Mouse (Mus musculus): ENCODE data around the gene Megf6.

Gene Megf6

GRCm38 (mm10) chr4:154262071-154262470 lies 91.5 kb downstream of the Megf6 start:
- DNase-seq = no peak

- peak; percentile 26 to 28 for DNase-seq
Observed at GRCm38 (mm10) chr4:154267511-154267910, 97.0 kb downstream of the Megf6 start.

- no peak for DNase-seq
Observed at GRCm38 (mm10) chr4:154269520-154269919, 99.0 kb downstream of the Megf6 start.

DNA sequence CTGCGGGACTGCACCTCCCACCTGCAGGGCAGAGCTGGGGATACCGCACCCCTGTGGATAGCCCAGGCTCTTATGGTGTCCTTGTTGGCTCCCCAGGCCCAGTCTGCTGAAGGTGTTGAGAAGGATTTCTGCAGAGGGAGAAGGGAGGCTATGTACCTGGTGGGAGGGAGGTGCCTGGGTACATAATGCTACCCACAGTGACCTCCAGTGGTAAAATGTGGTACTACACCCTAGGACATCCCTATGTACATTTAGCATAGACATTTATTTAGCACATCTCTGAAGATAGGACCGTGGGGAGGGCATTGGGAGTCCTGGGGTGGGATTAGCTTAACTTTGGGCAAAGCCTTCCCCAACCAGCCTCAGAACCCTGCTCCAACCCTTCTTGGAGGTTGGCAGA lies 102.5 kb downstream of the Megf6 start:
- peak; percentile 19 to 45 for DNase-seq

DNA sequence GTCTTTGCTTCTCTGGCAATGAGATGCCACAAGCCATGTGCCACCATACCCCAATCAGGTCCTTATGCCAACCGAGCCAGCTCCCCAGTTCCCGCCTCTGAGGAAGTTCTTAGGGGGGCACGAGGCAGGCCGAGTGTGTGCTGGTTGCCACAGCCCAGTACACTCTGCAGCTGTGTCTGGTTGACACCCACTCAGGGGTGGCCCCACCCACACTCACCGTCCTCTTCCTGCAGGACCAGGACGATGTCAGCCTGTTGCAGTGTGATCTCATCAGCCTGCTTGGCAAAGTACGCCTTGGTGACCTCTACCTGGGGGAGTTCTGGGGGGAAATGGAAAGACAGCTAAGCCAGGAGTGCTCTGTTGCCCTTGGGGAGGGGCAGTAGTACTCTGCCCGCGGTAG lies 109.0 kb downstream of the Megf6 start:
- DNase-seq = no peak

- DNase-seq = no peak
Observed at GRCm38 (mm10) chr4:154283671-154284070, 113.1 kb downstream of the Megf6 start.

DNA sequence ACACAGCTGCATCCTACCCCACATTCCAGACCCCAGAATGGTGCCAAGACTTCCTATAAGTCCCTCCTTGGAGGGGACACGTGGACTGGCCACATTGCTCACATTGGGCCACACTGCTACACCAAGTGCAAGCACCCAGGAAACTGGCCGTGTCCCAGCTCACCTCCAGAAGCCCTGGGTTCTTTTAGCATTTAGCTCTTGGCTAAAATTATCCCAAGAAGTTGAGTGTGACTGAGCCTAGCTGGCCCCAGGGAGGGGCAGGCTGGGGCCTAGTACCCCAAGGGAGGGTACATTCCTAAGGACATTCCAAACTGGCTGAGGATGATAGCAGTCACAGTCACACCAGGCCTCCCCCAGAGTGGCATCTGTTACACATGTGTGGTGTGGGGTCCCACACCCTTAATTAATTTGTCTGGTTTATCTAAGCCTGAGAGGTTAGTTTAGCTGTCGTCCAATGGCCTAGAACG lies 123.2 kb downstream of the Megf6 start:
- DNase-seq = no peak

DNA sequence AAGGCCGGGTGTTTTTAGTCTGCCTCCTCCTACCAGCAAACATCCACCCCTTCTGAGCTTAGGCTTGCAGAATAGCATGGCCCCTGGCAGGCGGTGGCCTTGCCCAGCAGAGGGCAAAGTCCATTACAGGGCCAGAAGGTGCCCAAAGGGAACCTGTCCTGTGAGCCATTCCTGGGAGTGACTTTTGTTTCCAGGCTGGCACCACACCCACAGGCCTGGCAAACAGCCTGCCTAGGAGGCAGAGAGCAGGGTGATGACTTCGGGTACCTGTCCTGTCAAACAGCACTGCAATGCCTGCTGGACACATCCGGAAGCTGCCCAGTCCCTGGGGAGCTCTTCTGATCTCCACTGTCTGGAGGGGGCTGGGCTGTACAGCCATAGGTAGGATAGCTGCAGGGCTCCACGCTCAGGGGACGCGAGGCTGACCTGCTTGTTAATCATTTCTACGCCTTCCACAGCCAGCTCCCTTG lies 123.8 kb downstream of the Megf6 start:
- no peak for DNase-seq

DNA sequence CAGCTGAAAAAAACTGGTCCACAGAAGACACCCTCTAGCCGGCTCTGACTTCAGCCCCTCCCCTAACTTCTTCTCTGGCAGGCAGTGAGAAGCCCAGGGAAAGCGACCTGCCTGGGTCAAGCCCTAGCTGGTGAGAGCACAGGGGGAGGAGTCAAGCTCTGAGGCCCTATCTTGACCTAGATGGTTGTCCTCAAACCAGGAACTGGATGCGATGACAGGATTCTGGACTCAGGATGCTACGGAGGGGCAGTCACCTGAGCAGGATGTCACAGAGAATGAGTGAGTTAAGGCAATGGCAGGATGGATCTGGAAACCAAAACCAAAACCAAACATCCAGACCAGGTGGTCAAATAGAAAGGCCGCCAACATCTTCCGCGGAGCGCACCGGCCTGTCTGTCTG lies 127.2 kb downstream of the Megf6 start:
- no peak for DNase-seq

DNA sequence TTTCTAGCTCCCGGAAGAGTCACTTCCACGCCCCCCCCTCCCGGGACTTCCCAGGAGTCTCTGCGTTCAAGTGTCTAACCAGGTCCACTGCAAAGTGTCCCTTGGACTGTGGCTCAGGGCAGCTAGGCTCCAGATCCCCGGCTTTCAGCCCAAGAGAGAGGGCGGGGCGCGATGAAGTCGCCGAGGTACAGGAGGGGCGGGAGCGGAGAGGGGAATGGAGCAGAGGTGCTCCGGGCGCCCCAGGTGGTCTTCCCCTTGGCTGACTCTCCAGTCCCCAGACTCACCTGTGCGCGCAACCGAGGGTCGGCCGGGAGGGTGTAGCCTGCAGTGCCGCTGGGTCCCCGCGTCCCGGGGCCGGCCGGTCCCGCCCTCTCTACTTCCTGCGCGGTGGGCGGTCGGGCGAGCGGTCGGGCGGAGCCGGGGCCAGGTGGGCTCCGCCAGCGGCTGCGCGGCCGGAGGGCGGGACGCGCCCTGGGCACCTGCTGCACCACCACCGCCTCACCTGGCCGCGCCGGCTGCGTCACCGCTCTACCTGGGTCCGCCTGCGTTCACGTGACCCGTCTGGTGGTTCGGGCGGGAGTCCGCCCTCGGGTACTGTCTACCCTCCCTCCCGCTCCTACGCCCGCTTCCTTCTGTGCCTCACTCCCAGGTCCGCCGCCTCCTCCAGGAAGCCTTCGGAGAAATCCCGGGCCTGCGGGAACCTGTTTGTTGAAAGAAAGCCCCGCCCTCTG lies 129.2 kb downstream of the Megf6 start:
- DNase-seq = no peak

DNA sequence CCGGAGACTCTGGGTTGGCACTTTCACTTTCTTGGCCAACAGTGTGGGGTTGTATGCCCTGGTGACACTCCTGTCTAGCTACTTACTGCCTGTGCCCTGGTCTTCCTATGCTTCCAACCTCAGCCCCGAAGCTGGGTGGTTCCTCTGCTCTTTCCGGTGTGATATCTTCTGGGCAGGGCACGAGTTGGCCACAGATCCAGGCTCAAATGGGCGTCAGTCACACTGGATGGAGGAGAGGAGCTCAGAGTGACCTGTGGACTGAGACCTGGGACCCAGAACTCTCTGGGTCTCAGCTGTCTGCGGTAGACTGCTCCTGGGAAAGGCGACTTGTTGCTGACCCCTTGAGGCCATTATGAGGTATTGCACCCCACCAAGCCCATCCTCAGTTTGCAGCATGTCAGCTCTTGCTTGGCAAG lies 130.9 kb downstream of the Megf6 start, which contains the start of gene Arhgef16:
Gene Arhgef16, minus strand, starts transcription at position 211 of the 416 bp plus-strand sequence.
- peak; percentile 42 to 52 for DNase-seq

- DNase-seq = no peak
Observed at GRCm38 (mm10) chr4:154309131-154309530, 138.6 kb downstream of the Megf6 start.

GRCm38 (mm10) chr4:154310576-154311262 lies 140.2 kb downstream of the Megf6 start:
- no peak for DNase-seq

- DNase-seq = no peak
Observed at GRCm38 (mm10) chr4:154312143-154312812, 141.7 kb downstream of the Megf6 start.

- no peak for DNase-seq
Observed at GRCm38 (mm10) chr4:154312935-154313621, 142.5 kb downstream of the Megf6 start.

DNA sequence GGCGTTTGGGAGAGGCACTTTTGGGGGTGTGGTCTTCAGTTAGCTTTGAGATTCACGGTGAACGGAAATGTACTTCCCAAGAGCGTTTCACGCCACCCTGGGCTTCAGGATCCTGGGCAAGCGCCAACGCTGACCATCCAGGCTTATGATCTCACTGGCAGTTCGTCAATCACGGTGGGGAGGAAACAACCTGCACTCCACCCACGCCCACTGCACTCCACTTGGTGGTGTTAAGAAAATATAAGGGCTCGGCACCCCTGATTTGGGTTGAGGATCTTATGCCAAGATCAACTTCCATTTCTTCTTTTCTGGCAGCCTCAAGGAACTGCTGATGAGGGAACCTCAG lies 143.1 kb downstream of the Megf6 start:
- no peak for DNase-seq
